Mouse (Mus musculus) CH12.LX (cell line): ENCODE data around the gene Stk24. TPM values are rescaled to one million over a fixed set of nuclear protein-coding genes. Genes with fewer than 3 reads are reported as not detected.
"Not testable (repeated sequence)": the region's sequence is repeated elsewhere in the genome, so short reads cannot be mapped to it uniquely, and the experiment has no call there.

ENCODE experiments used
- DNase-seq: peaks from one replicate; pipeline ENCODE4 v3.0.0-alpha.2; 2013; ENCODE audit errors: extremely low read depth
- H3K27ac ChIP-seq: 2 replicates; pipeline ENCODE4 v1.5.1; 2012; ENCODE audit warnings: low read depth, mild to moderate bottlenecking, control low read depth, moderate library complexity; ENCODE audit not compliant: insufficient read depth
- H3K27me3 ChIP-seq: replicated peaks from 2 replicates; pipeline ENCODE3; 2012; ENCODE audit warnings: inconsistent platforms
- H3K36me3 ChIP-seq, 2 experiments: replicated peaks in 1 of 2; 2 replicates each; pipeline versions ENCODE3 to v1.6.1; 2012; ENCODE audit warnings: inconsistent platforms in 1 of 2, low read length in 1 of 2, mild to moderate bottlenecking in 1 of 2, mixed read lengths in 1 of 2, moderate library complexity in 1 of 2; ENCODE audit not compliant: control insufficient read depth in 1 of 2, insufficient read depth in 1 of 2
- H3K4me1 ChIP-seq, 2 experiments: 2 replicates each; pipeline ENCODE4 v1.6.1; 2012; ENCODE audit warnings: inconsistent platforms in 1 of 2, moderate library complexity in 1 of 2; ENCODE audit not compliant: insufficient read depth in 2 of 2, control insufficient read depth in 1 of 2
- H3K4me2 ChIP-seq: 2 replicates; pipeline ENCODE4 v1.6.1; 2012; ENCODE audit warnings: low read depth, mild to moderate bottlenecking, control low read depth; ENCODE audit not compliant: poor library complexity, insufficient read depth, severe bottlenecking
- H3K4me3 ChIP-seq, 3 experiments: fragments of 150-350 bp in 1 of 3; sonication (generic) in 1 of 3; replicated peaks in 1 of 3; 2 replicates each; pipeline versions ENCODE3 to v1.5.1; 2011 to 2012; ENCODE audit warnings: low read depth in 2 of 3, low read length in 2 of 3, mild to moderate bottlenecking in 2 of 3, moderate library complexity in 2 of 3, control low read depth in 1 of 3, improper control_type of control experiment in 1 of 3, inconsistent platforms in 1 of 3, mixed read lengths in 1 of 3; ENCODE audit not compliant: poor library complexity in 1 of 3
- H3K79me2 ChIP-seq: replicated peaks from 2 replicates; pipeline ENCODE4 v1.6.1; 2012; ENCODE audit warnings: mild to moderate bottlenecking, moderate library complexity; ENCODE audit not compliant: control insufficient read depth, poor library complexity, insufficient read depth, severe bottlenecking; ENCODE audit errors: extremely low read depth
- H3K9ac ChIP-seq: 2 replicates; pipeline ENCODE4 v1.6.1; 2012; ENCODE audit warnings: low read depth, mild to moderate bottlenecking, control low read depth, moderate library complexity; ENCODE audit not compliant: insufficient read depth
- H3K9me3 ChIP-seq: replicated peaks from 2 replicates; pipeline ENCODE3; 2012; ENCODE audit warnings: low read length, inconsistent platforms, mixed read lengths
- BHLHE40 ChIP-seq: IDR thresholded peaks from 2 replicates; pipeline ENCODE4 v1.6.1; 2011; ENCODE audit warnings: mild to moderate bottlenecking, low read depth, low read length, improper control_type of control experiment
- KAT2A ChIP-seq: IDR thresholded peaks from 2 replicates; pipeline ENCODE4 v1.6.1; 2012; ENCODE audit warnings: low read length, improper control_type of control experiment, inconsistent platforms; ENCODE audit not compliant: insufficient replicate concordance
- MAZ ChIP-seq: IDR thresholded peaks from 2 replicates; pipeline ENCODE4 v1.6.1; 2012; ENCODE audit warnings: low read depth, mild to moderate bottlenecking, inconsistent platforms, low read length, improper control_type of control experiment, moderate library complexity
- NRF1 ChIP-seq: IDR thresholded peaks from 2 replicates; pipeline ENCODE4 v1.6.1; 2014; ENCODE audit warnings: low read depth, mild to moderate bottlenecking, inconsistent platforms, low read length, improper control_type of control experiment, moderate library complexity
- POLR2A ChIP-seq: IDR thresholded peaks from 2 replicates; pipeline ENCODE4 v1.6.1; 2011; ENCODE audit warnings: low read depth, mild to moderate bottlenecking, improper control_type of control experiment, low read length
- SMC3 ChIP-seq: IDR thresholded peaks from 2 replicates; pipeline ENCODE4 v1.6.1; 2011; ENCODE audit warnings: low read depth, low read length, improper control_type of control experiment
- UBTF ChIP-seq: IDR thresholded peaks from 2 replicates; pipeline ENCODE4 v1.6.1; 2012; ENCODE audit warnings: low read depth, mild to moderate bottlenecking, inconsistent platforms, low read length, improper control_type of control experiment, moderate library complexity
- ZNF384 ChIP-seq: IDR thresholded peaks from 2 replicates; pipeline ENCODE4 v1.6.1; 2012; ENCODE audit warnings: low read depth, low read length, improper control_type of control experiment, inconsistent platforms
- dilution Hi-C: fragments of 300-500 bp; cut with MboI; formaldehyde crosslinking; loops from 2 replicates; pipeline ENCODE4 v1.14.3; 2020; ENCODE audit warnings: low sequenced_read_pairs; ENCODE audit not compliant: extremely low pct_unique_long_range_greater_than_20kb, extremely low pct_ligation_motif_present
- in situ Hi-C: fragments of 300-500 bp; cut with MboI; formaldehyde crosslinking; loops from 3 replicates; pipeline ENCODE4 v1.14.3; 2019; ENCODE audit warnings: low sequenced_read_pairs, low pct_ligation_motif_present, low pct_unique_long_range_greater_than_20kb, mixed read lengths
- polyA plus RNA-seq: library from polyadenylated mRNA; unstranded; fragments of >175 nt; gene quantifications from 2 replicates; pipeline ENCODE4 v1.2.1, GENCODE M21; 2012; ENCODE audit warnings: low read depth; ENCODE audit not compliant: insufficient read length
- total RNA-seq, 2 experiments: library from RNA; depleted of rRNA; stranded (reverse); fragments of 300-350 nt in 1 of 2; fragments of >200 nt in 1 of 2; gene quantifications; 2 replicates each; pipeline ENCODE4 v1.2.3; 2012 to 2014

Gene Stk24
- total and polyA plus RNA-seq, 3 experiments, result 35.5 to 96.7 (median 52.7) TPM

- H3K9me3 ChIP-seq, H3K79me2 ChIP-seq, H3K27me3 ChIP-seq, DNase-seq, H3K9ac ChIP-seq, H3K27ac ChIP-seq, H3K4me2 ChIP-seq, in situ Hi-C loops, dilution Hi-C loops, H3K4me3 ChIP-seq, H3K36me3 ChIP-seq: not testable (repeated sequence)
- H3K4me1 ChIP-seq, result peaks cover 3 to 14% of the 10 kb centered on the region in 2 experiments; a peak in 3 of 4 replicates
Measured at GRCm38 (mm10) chr14:121413726-121414125, 33.9 kb upstream of the Stk24 start.

GRCm38 (mm10) chr14:121408944-121409343, 29.1 kb upstream of the Stk24 start:
- Histone ChIP-seq H3K9ac (no peak overlapping the region), H3K79me2 (no peaks in the 10 kb centered on the region), H3K27ac (no peak overlapping the region), H3K27me3 (no peaks in the 10 kb centered on the region), H3K4me2 (no peak overlapping the region), H3K9me3 (no peaks in the 10 kb centered on the region), H3K4me1 (no peaks in the 10 kb centered on the region), H3K4me3 (no peak overlapping the region), H3K36me3 (no peaks in the 10 kb centered on the region)
- TF ChIP-seq BHLHE40 (no peak), MAZ (no peak), POLR2A (no peak)
- in situ Hi-C loops, result no loop called here
- dilution Hi-C loops, result no loop called here
- no peak for DNase-seq

GRCm38 (mm10) chr14:121406943-121407342, 27.1 kb upstream of the Stk24 start:
- no peaks in the 10 kb centered on the region for H3K36me3 ChIP-seq
- no peaks in the 10 kb centered on the region for H3K9me3 ChIP-seq
- no peak overlapping the region for H3K9ac ChIP-seq
- in situ Hi-C loops, result no loop called here
- dilution Hi-C loops, result no loop called here
- DNase-seq, result no peak
- no peak overlapping the region for H3K27ac ChIP-seq
- no peak overlapping the region for H3K4me2 ChIP-seq
- H3K79me2 ChIP-seq, result no peaks in the 10 kb centered on the region
- H3K27me3 ChIP-seq, result no peaks in the 10 kb centered on the region
- H3K4me1 ChIP-seq, result no peaks in the 10 kb centered on the region
- no peak overlapping the region for H3K4me3 ChIP-seq
- TF ChIP-seq NRF1 (no peak), UBTF (no peak), KAT2A (no peak), POLR2A (no peak), SMC3 (no peak), ZNF384 (no peak)
- TF ChIP-seq, all 38 proteins: peak for 0
